Mouse (Mus musculus) C2C12 (cell line): Measurements from ENCODE around the gene Loxl4.

Experiments
- CEBPB ChIP-seq: IDR thresholded peaks from one replicate; pipeline ENCODE4 v1.6.1; 2011; ENCODE audit warnings: low read depth, mild to moderate bottlenecking, control low read depth, moderate library complexity
- CTCF ChIP-seq: IDR thresholded peaks from one replicate; pipeline ENCODE4 v1.5.1; 2011; ENCODE audit not compliant: control insufficient read depth, insufficient read depth, insufficient read length
- FOSL1 ChIP-seq: IDR thresholded peaks from one replicate; pipeline ENCODE4 v1.8.0; 2011; ENCODE audit warnings: mild to moderate bottlenecking, low read length; ENCODE audit not compliant: poor library complexity, insufficient read depth, severe bottlenecking
- MYOD1 ChIP-seq: IDR thresholded peaks from one replicate; pipeline ENCODE4 v1.6.1; 2011; ENCODE audit warnings: low read depth; ENCODE audit not compliant: control insufficient read depth, insufficient read length
- MYOG ChIP-seq: IDR thresholded peaks from one replicate; pipeline ENCODE4 v1.6.1; 2011; ENCODE audit not compliant: control insufficient read depth, insufficient read length; ENCODE audit errors: extremely low read depth
- USF1 ChIP-seq: IDR thresholded peaks from one replicate; pipeline ENCODE4 v1.6.1; 2011; ENCODE audit warnings: low read depth, mild to moderate bottlenecking, control low read depth, moderate library complexity

- no peak for TF ChIP-seq CEBPB
- TF ChIP-seq CTCF: no peak
- TF ChIP-seq USF1: no peak
- TF ChIP-seq FOSL1: no peak
- no peak for TF ChIP-seq MYOD1
- no peak for TF ChIP-seq MYOG
These were observed 14.7 kb downstream of the Loxl4 start for GRCm38 (mm10) chr19:42597896-42598295.
